Mouse (Mus musculus) limb, embryonic 12.5 days (tissue): ENCODE results near the gene Odf4. TPM values are rescaled to one million over a fixed set of nuclear protein-coding genes. Genes with fewer than 3 reads are reported as not detected.

Experiments
- ATAC-seq: fragments of 200-750 bp; cut with Nextera tagmentation; 2 replicates; pipeline ENCODE4 v1.8.0; 2017; ENCODE audit warnings: low read depth, moderate TSS enrichment; ENCODE audit not compliant: insufficient number of reproducible peaks, insufficient read depth, low FRiP score, low TSS enrichment
- H3K27ac ChIP-seq: fragments of 300-500 bp; sonication (generic); 2 replicates; pipeline ENCODE4 v1.5.1; 2016; ENCODE audit warnings: mild to moderate bottlenecking, moderate library complexity
- H3K27me3 ChIP-seq: fragments of 300-500 bp; sonication (generic); 2 replicates; pipeline ENCODE4 v1.6.1; 2016; ENCODE audit warnings: mild to moderate bottlenecking, moderate library complexity
- H3K36me3 ChIP-seq: fragments of 300-500 bp; sonication (generic); 2 replicates; pipeline ENCODE4 v1.6.1; 2016; ENCODE audit warnings: mild to moderate bottlenecking, moderate library complexity
- H3K4me1 ChIP-seq: fragments of 300-500 bp; sonication (generic); replicated peaks from 2 replicates; pipeline ENCODE4 v1.6.1; 2016
- H3K4me2 ChIP-seq: fragments of 300-500 bp; sonication (generic); 2 replicates; pipeline ENCODE4 v1.6.1; 2016; ENCODE audit warnings: mild to moderate bottlenecking, moderate library complexity
- H3K4me3 ChIP-seq: fragments of 300-500 bp; sonication (generic); replicated peaks from 2 replicates; pipeline ENCODE4 v1.5.1; 2016; ENCODE audit warnings: mild to moderate bottlenecking
- H3K9ac ChIP-seq: fragments of 300-500 bp; sonication (generic); replicated peaks from 2 replicates; pipeline ENCODE4 v1.6.1; 2016; ENCODE audit warnings: mild to moderate bottlenecking, moderate library complexity
- H3K9me3 ChIP-seq: fragments of 300-500 bp; sonication (generic); 2 replicates; pipeline ENCODE4 v1.6.1; 2016; ENCODE audit warnings: mild to moderate bottlenecking, moderate library complexity
- WGBS: fragments of 180-500 bp; shearing (Covaris S2); methylation state at CpG from one replicate; pipeline ENCODE4 v1.1.7; 2016; 5-methylcytosine and 5-hydroxymethylcytosine counted together
- polyA plus RNA-seq: library from polyadenylated mRNA; unstranded; fragments of >200 nt; fragmentation: Nextera tagmentation; extraction: Ambion mirVana; gene quantifications from 2 replicates; pipeline ENCODE4 v1.2.1, GENCODE M21; 2016

The Odf4 gene
- polyA plus RNA-seq, 1 experiment from 2014 or later, result not detected

DNA sequence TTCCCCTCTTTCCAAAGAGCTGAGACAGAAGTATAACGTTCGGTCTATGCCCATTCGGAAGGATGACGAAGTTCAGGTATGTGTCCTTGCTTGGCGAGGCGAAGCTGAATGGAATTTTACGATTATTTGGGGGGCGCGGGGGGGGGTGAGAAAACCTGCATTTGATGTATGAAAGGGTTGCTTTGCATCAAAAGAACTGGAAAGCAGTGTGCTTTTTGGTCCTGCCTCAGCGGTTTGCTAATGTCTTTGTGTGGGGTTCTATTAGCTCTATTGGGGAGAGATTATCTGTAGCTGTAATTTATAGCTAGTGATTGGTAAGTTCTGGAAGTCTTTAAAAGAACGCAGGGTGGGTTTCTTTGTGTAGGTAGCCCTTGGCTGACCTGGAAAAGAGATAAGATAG, 24.5 kb downstream of the Odf4 start:
- Histone ChIP-seq H3K9ac (peak overlapping the region; percentile 95), H3K4me3 (peak overlapping the region; percentile 87), H3K9me3 (no peaks in the 10 kb centered on the region), H3K27me3 (peaks cover 4% of the 10 kb centered on the region; the same call in 1 of the 2 replicates), H3K4me1 (peaks cover 7% of the 10 kb centered on the region; the same call in 1 of the 2 replicates), H3K27ac (no peak overlapping the region), H3K36me3 (peaks cover 48% of the 10 kb centered on the region), H3K4me2 (peak overlapping the region; percentile 85)
- no peak for ATAC-seq
- WGBS, result 3% methylated on average over 11 of the region's 11 CpGs

DNA sequence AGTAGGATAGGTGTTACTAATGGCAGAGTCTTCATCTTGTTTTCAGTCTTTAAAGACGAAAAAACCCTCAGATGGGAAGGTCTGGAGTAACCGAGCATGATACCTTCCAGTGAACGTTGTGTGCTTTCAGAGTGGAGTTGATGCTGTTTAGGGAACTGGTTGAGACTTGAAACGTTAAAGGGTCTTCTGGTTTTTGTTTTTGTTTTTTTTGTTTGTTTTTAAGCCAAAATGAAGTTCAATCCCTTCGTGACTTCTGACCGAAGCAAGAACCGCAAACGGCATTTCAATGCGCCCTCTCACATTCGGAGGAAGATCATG, 24.9 kb downstream of the Odf4 start:
- 2% methylated on average over 10 of the region's 10 CpGs for WGBS
- peak overlapping the region; percentile 87 for H3K4me3 ChIP-seq
- peaks cover 44% of the 10 kb centered on the region for H3K36me3 ChIP-seq
- H3K4me2 ChIP-seq, result peak overlapping the region; percentile 85
- peak overlapping the region; percentile 96 for H3K27ac ChIP-seq
- no peak for ATAC-seq
- peaks cover 7% of the 10 kb centered on the region; the same call in 1 of the 2 replicates for H3K4me1 ChIP-seq
- peak overlapping the region; percentile 95 for H3K9ac ChIP-seq
- H3K27me3 ChIP-seq, result peaks cover 4% of the 10 kb centered on the region; the same call in 1 of the 2 replicates
- no peaks in the 10 kb centered on the region for H3K9me3 ChIP-seq

DNA sequence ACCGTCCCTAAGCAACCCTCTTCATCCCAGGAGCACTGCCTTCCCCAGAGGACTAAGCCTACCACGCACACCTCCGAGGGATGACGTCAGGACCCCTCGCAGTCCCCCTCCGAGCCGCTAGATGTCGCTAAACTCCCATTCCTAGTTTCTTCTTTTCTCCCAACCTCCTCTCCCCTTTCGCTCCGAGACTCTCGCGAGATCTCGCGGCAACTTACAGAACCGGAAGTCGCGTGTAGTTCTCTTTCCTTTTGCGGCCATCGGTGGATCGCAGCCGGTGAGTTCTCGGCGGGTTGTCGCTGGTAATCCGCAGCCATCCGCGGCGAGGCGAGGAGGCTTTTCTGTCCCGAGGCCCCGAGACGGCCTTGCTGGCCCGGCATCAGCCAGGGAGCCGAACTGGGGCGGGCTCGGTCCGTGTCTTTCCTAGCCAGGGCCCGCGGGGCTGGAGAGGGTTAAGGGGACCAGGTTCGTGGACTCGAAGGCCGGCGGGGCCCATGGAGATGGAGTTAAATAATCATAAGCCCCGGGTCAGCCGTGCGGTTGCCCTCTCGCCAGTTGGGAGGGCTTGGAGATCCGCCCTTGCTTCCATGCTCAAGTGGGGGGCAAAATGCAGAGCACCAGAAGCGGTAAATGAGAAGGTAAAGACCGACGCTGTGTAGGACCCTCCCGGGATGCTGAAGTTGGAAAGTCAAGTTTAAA, 25.4 kb downstream of the Odf4 start, which contains the start of gene Rpl26:
Gene Rpl26 (plus strand): TSS at position 233 of the 696 bp plus-strand sequence.
- peaks cover 39% of the 10 kb centered on the region for H3K36me3 ChIP-seq
- H3K4me3 ChIP-seq, result peak within 1 kb of the TSS; percentile 87
- H3K27ac ChIP-seq, result peak within 1 kb of the TSS; percentile 96
- peaks cover 7% of the 10 kb centered on the region; the same call in 1 of the 2 replicates for H3K4me1 ChIP-seq
- H3K9me3 ChIP-seq, result no peaks in the 10 kb centered on the region
- peaks cover 4% of the 10 kb centered on the region; the same call in 1 of the 2 replicates for H3K27me3 ChIP-seq
- peak; percentile 72 for ATAC-seq
- peak within 1 kb of the TSS; percentile 85 for H3K4me2 ChIP-seq
- under 1% methylated on average over 52 of the region's 52 CpGs for WGBS
- H3K9ac ChIP-seq, result peak within 1 kb of the TSS; percentile 95

DNA sequence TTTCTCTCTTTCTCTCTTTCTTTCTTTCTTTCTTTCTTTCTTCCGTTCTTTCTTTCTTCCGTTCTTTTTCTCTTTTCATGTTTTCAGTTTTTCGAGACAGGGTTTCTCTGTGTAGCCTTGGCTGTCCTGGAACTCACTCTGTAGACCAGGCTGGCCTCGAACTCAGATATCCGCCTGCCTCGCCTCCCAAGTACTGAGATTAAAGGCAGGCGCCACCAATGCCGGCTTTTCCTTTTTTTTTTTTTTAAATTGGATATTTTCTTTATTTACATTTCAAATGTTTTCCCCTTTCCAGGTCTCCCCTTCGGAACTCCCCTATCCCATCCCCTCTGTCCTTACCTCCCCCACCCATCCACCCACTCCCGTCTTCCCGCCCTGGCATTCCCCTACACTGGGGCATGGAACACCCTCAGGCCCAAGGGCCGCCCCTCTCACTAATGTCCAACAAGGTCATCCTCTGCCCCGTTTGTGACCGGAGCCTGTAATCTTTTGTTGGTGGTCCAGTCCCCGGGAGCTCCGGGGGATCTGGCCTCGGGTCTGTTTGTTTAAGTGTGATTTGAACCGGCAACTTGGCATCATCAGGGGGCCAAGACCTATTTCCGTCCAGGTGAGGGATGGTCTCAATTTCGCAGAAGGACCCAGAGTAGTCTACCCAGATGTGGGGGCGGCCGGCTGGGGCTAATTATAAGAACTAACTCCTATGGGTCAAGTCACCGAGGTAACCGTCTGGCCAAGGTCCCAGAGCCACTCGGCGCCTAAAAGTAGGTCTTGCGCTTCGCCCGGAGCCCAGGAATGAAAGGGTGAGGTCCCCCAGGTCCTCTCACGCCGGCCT, 26.1 kb downstream of the Odf4 start:
- Histone ChIP-seq H3K27me3 (peaks cover 4% of the 10 kb centered on the region; the same call in 1 of the 2 replicates), H3K4me3 (peak overlapping the region; percentile 87), H3K36me3 (peaks cover 32% of the 10 kb centered on the region), H3K4me1 (peaks cover 7% of the 10 kb centered on the region; the same call in 1 of the 2 replicates), H3K27ac (no peak overlapping the region; the same call in 1 of the 2 replicates), H3K4me2 (peak overlapping the region; percentile 65), H3K9ac (peak overlapping the region; percentile 57), H3K9me3 (no peaks in the 10 kb centered on the region)
- 24% methylated on average over 31 of the region's 31 CpGs for WGBS
- peak; percentile 40; the same call in 1 of the 2 replicates for ATAC-seq

DNA sequence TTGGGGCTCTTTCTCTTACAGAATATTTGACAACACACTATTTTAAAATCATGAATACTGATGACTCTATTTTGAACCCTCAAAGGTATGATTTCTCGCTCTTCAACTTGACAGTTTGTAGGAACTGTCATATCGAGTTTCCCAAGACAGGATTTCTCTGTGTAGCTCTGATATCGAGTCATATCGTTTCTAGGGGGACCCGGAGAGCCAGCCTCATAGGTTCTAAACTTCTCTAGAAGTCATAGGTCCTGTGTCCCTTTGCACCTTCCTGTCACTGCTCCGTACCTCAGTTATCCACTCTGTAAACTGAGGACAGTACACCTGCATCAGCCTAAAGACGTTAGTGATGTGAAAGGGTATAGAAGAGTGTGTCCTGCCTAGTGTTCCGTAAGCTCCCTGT, 27.1 kb downstream of the Odf4 start:
- no peak overlapping the region for H3K9ac ChIP-seq
- no peaks in the 10 kb centered on the region for H3K9me3 ChIP-seq
- peaks cover 7% of the 10 kb centered on the region; the same call in 1 of the 2 replicates for H3K4me1 ChIP-seq
- peaks cover 4% of the 10 kb centered on the region; the same call in 1 of the 2 replicates for H3K27me3 ChIP-seq
- 88% methylated on average over 8 of the region's 8 CpGs for WGBS
- H3K36me3 ChIP-seq, result peaks cover 23% of the 10 kb centered on the region
- no peak overlapping the region for H3K27ac ChIP-seq
- no peak overlapping the region for H3K4me2 ChIP-seq
- ATAC-seq, result no peak
- no peak overlapping the region for H3K4me3 ChIP-seq

DNA sequence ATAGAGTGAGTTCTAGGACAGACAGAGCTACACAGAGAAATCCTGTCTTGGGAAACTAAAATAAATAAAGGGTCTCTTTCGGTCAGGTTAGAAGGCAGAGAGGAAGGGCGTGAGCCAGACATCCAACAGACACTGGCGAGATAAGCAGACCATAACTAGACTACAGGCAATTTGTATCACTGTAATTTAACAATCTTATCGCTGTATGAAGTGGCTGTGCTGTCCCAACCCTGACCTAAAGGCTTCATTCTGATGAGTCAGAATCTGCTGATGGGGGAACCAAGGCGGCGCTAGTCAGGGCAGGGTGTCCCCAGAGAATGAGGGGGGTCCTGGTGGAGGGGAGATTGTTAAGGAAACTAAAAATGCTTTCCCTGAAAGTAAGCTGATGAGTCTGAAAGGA, 28.1 kb downstream of the Odf4 start:
- no peak for ATAC-seq
- no peak overlapping the region for H3K27ac ChIP-seq
- WGBS, result 89% methylated on average over 6 of the region's 6 CpGs
- H3K36me3 ChIP-seq, result peaks cover 12% of the 10 kb centered on the region
- H3K27me3 ChIP-seq, result peaks cover 4% of the 10 kb centered on the region; the same call in 1 of the 2 replicates
- H3K4me2 ChIP-seq, result no peak overlapping the region
- peaks cover 7% of the 10 kb centered on the region; the same call in 1 of the 2 replicates for H3K4me1 ChIP-seq
- no peak overlapping the region for H3K9ac ChIP-seq
- no peaks in the 10 kb centered on the region for H3K9me3 ChIP-seq
- H3K4me3 ChIP-seq, result no peak overlapping the region

DNA sequence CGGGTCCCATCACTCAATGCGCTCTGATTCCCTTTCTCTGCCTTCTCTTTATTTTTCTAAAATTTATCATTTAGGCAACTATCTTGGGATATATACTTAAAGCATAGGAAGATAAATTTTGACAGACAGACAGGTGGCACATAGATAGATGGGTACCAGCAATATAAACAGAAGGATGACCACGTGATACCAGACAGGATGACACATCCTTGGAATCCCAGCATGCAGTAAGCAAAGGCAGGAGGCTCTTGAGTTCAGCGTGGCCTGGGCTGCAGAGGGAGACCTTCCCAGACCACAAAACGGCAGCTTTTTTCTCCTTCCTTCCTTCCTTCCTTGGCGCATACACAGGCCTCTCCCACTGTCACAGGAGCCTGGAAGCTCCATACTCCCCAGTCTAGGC, 29.0 kb downstream of the Odf4 start:
- Histone ChIP-seq H3K27ac (no peak overlapping the region), H3K4me2 (no peak overlapping the region), H3K9ac (no peak overlapping the region), H3K36me3 (peaks cover 3% of the 10 kb centered on the region), H3K27me3 (peaks cover 4% of the 10 kb centered on the region; the same call in 1 of the 2 replicates), H3K4me1 (peaks cover 5% of the 10 kb centered on the region; the same call in 1 of the 2 replicates), H3K4me3 (no peak overlapping the region), H3K9me3 (no peaks in the 10 kb centered on the region)
- WGBS, result 74% methylated on average over 6 of the region's 6 CpGs
- no peak for ATAC-seq

DNA sequence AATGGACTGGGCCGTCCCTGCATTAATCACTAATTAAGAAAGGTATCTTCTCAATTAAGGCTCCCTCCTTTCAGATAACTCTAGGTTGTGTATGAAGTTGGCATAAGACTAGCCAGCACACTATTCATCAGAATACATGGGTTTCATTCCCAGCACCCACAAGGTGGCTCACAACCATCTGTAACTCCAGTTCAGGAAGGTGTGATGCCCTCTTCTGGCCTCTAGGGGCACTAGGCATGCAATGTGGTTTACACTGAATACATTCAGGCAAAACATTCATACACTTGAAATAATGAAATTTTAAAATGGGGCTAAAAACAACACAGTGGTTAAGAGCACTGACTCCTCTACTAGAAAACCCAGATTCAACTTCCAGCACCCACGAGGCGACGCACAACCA, 29.8 kb downstream of the Odf4 start:
- Histone ChIP-seq H3K9me3 (no peaks in the 10 kb centered on the region), H3K4me3 (no peak overlapping the region)
- no peak for ATAC-seq

DNA sequence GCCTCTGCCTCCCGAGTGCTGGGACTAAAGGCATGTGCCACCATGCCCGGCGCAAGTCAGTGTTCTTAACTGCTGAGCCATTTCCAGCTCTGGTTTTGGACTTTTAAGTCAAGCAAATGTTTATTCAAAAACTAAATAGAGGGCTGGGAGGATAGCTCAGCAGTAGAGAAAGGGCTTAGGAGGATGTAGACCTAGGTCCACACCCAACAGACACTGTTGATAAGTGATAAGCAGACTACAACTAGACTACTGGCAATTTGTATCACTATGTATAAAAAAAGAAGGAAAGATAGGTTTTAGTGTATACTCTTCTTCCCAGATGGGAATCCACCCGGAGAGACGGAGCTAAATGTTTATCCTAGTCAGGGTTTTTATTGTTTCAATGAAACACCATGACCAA, 30.6 kb downstream of the Odf4 start:
- no peak overlapping the region for H3K9ac ChIP-seq
- peaks cover 11% of the 10 kb centered on the region; the same call in 1 of the 2 replicates for H3K27me3 ChIP-seq
- no peak for ATAC-seq
- no peaks in the 10 kb centered on the region for H3K36me3 ChIP-seq
- H3K4me3 ChIP-seq, result no peak overlapping the region
- H3K9me3 ChIP-seq, result no peaks in the 10 kb centered on the region
- WGBS, result 90% methylated on average over 5 of the region's 5 CpGs
- no peaks in the 10 kb centered on the region for H3K4me1 ChIP-seq
- H3K27ac ChIP-seq, result no peak overlapping the region
- H3K4me2 ChIP-seq, result no peak overlapping the region

More for the DNA sequence above, 29.8 kb downstream of the Odf4 start:
- 44% methylated on average over 4 of the region's 4 CpGs for WGBS
- Histone ChIP-seq H3K9ac (no peak overlapping the region), H3K4me2 (no peak overlapping the region), H3K27ac (no peak overlapping the region), H3K4me1 (no peaks in the 10 kb centered on the region), H3K36me3 (no peaks in the 10 kb centered on the region), H3K27me3 (peaks cover 8% of the 10 kb centered on the region; the same call in 1 of the 2 replicates)

DNA sequence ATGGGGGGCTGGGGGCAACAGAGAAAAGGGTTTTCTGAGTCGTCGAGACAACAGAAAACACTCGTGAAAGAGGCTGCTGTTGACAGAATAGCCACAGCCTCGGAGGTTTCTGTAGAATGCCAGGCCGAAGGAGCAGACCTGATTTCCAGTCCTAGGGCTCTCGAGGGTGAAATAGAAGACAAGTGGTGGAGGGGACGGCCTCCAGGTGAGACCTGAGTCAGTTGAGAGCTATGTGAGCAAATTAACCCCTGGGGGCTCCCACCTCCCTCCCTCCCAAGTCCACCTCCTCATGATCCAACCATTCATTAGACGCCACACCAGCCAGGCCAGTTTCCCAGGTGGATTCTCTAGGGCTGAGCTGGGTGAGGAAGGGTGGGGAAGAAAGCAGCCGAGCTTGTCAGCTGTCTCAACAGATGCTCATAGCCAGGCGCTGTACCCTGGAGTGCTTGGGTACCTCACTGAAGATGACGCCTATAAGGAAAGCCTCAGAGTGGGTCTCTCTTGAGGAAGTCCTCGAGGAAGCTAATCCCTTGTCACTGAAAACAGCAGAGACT, 32.9 kb downstream of the Odf4 start:
- Histone ChIP-seq H3K4me1 (no peaks in the 10 kb centered on the region), H3K36me3 (no peaks in the 10 kb centered on the region), H3K4me2 (no peak overlapping the region), H3K4me3 (no peak overlapping the region), H3K27me3 (peaks cover 7% of the 10 kb centered on the region; the same call in 1 of the 2 replicates), H3K9ac (no peak overlapping the region), H3K9me3 (no peaks in the 10 kb centered on the region), H3K27ac (no peak overlapping the region)
- no peak for ATAC-seq
- 63% methylated on average over 12 of the region's 12 CpGs for WGBS
